Mouse (Mus musculus) thymus, postnatal 4 days (tissue): ENCODE results near the gene Crlf1.

Experiments used
- DNase-seq: peaks from one replicate; pipeline ENCODE4 v3.0.0; 2021

Crlf1 gene

GRCm38 (mm10) chr8:70469295-70469916 is 23.6 kb upstream of the Crlf1 start:
- DNase-seq: no peak

- no peak for DNase-seq
These were observed 23.0 kb upstream of the Crlf1 start for GRCm38 (mm10) chr8:70469938-70470337.

- DNase-seq: no peak
These were observed 21.1 kb upstream of the Crlf1 start for GRCm38 (mm10) chr8:70471856-70472255.

- peak; percentile 97 for DNase-seq
These were observed 16.4 kb upstream of the Crlf1 start, which contains the start of gene Klhl26 for GRCm38 (mm10) chr8:70476333-70477268. Klhl26 (minus strand) TSS chr8:70476968.

- DNase-seq: peak; percentile 47
These were observed 15.5 kb upstream of the Crlf1 start for GRCm38 (mm10) chr8:70477269-70477982.

GRCm38 (mm10) chr8:70481908-70482307 is 11.1 kb upstream of the Crlf1 start:
- no peak for DNase-seq

GRCm38 (mm10) chr8:70482943-70483342 is 10.0 kb upstream of the Crlf1 start:
- no peak for DNase-seq

GRCm38 (mm10) chr8:70486191-70486681 is 6.7 kb upstream of the Crlf1 start:
- no peak for DNase-seq

GRCm38 (mm10) chr8:70486941-70487520 is 5.9 kb upstream of the Crlf1 start, which contains the start of gene Tmem59l:
Tmem59l (minus strand) TSS chr8:70487358.
- DNase-seq: no peak

- DNase-seq: peak; percentile 44
These were observed 4.8 kb upstream of the Crlf1 start for GRCm38 (mm10) chr8:70487993-70488796.

GRCm38 (mm10) chr8:70488931-70489470 is 4.0 kb upstream of the Crlf1 start:
- DNase-seq: no peak

- no peak for DNase-seq
These were observed 3.4 kb upstream of the Crlf1 start for GRCm38 (mm10) chr8:70489576-70489975.

- DNase-seq: no peak
These were observed 2.7 kb upstream of the Crlf1 start for GRCm38 (mm10) chr8:70490061-70490879.

GRCm38 (mm10) chr8:70490880-70491495 is 2.0 kb upstream of the Crlf1 start:
- no peak for DNase-seq

- no peak for DNase-seq
These were observed 896 bp downstream of the Crlf1 start for GRCm38 (mm10) chr8:70493692-70494415.

- peak; percentile 41 for DNase-seq
These were observed 1.5 kb downstream of the Crlf1 start for GRCm38 (mm10) chr8:70494416-70494945.

GRCm38 (mm10) chr8:70495001-70495770 is 2.2 kb downstream of the Crlf1 start:
- no peak for DNase-seq

GRCm38 (mm10) chr8:70495771-70496062 is 2.8 kb downstream of the Crlf1 start:
- no peak for DNase-seq
